Mouse (Mus musculus) lung, embryonic 15.5 days (tissue): Measurements from ENCODE around the gene Pheta1. TPM values are rescaled to one million over a fixed set of nuclear protein-coding genes. Genes with fewer than 3 reads are reported as not detected.

Source experiments
- ATAC-seq: fragments of 200-750 bp; cut with Nextera tagmentation; 2 replicates; pipeline ENCODE4 v1.8.0; 2017; ENCODE audit warnings: moderate number of reproducible peaks, borderline replicate concordance; ENCODE audit not compliant: low FRiP score, low TSS enrichment; ENCODE audit errors: extremely low read depth
- H3K27ac ChIP-seq: fragments of 300-500 bp; sonication (generic); 2 replicates; pipeline ENCODE4 v1.5.1; 2015; ENCODE audit warnings: moderate library complexity, mild to moderate bottlenecking, inconsistent platforms
- H3K27me3 ChIP-seq: fragments of 300-500 bp; sonication (generic); 2 replicates; pipeline ENCODE4 v1.6.1; 2015; ENCODE audit warnings: inconsistent platforms
- H3K36me3 ChIP-seq: fragments of 300-500 bp; sonication (generic); 2 replicates; pipeline ENCODE4 v1.6.1; 2015; ENCODE audit warnings: inconsistent platforms
- H3K4me1 ChIP-seq: fragments of 300-500 bp; sonication (generic); 2 replicates; pipeline ENCODE4 v1.6.1; 2015; ENCODE audit warnings: inconsistent platforms
- H3K4me2 ChIP-seq: fragments of 300-500 bp; sonication (generic); 2 replicates; pipeline ENCODE4 v1.6.1; 2015; ENCODE audit warnings: inconsistent platforms, mild to moderate bottlenecking, moderate library complexity
- H3K4me3 ChIP-seq: fragments of 300-500 bp; sonication (generic); 2 replicates; pipeline ENCODE4 v1.5.1; 2015; ENCODE audit warnings: mild to moderate bottlenecking, inconsistent platforms
- H3K9ac ChIP-seq: fragments of 300-500 bp; sonication (generic); 2 replicates; pipeline ENCODE4 v1.6.1; 2015; ENCODE audit warnings: inconsistent platforms
- H3K9me3 ChIP-seq: fragments of 300-500 bp; sonication (generic); 2 replicates; pipeline ENCODE4 v1.6.1; 2016; ENCODE audit warnings: inconsistent platforms
- WGBS: fragments of 180-500 bp; shearing (Covaris S2); methylation state at CpG from one replicate; pipeline ENCODE4 v1.1.7; 2015; 5-methylcytosine and 5-hydroxymethylcytosine counted together
- polyA plus RNA-seq: library from polyadenylated mRNA; unstranded; fragments of >200 nt; fragmentation: Nextera tagmentation; extraction: Ambion mirVana; gene quantifications from 2 replicates; pipeline ENCODE4 v1.2.1, GENCODE M21; 2015

Gene Pheta1
- polyA plus RNA-seq, 1 experiment from 2014 or later = 27.5 TPM

GRCm38 (mm10) chr5:121836692-121837415 lies 11.9 kb upstream of the Pheta1 start:
- H3K9ac ChIP-seq = peak overlapping the region; percentile 67
- peak overlapping the region; percentile 88 for H3K27ac ChIP-seq
- H3K9me3 ChIP-seq = no peaks in the 10 kb centered on the region
- H3K4me3 ChIP-seq = peak overlapping the region; percentile 87
- ATAC-seq = peak; percentile 85
- H3K4me2 ChIP-seq = peak overlapping the region; percentile 83
- no peaks in the 10 kb centered on the region for H3K36me3 ChIP-seq
- H3K4me1 ChIP-seq = peaks cover 61% of the 10 kb centered on the region
- H3K27me3 ChIP-seq = 0 out of 2 replicates have a peak, but pooled peaks cover 1% of the 10 kb centered on the region
- WGBS = 0% methylated on average over 75 of the region's 77 CpGs

GRCm38 (mm10) chr5:121837441-121838340 lies 11.1 kb upstream of the Pheta1 start, which contains the start of gene Sh2b3:
Sh2b3 (minus strand) TSS chr5:121837646.
- peak within 1 kb of the TSS; percentile 88 for H3K27ac ChIP-seq
- peak within 1 kb of the TSS; percentile 83 for H3K4me2 ChIP-seq
- H3K27me3 ChIP-seq = 0 out of 2 replicates have a peak, but pooled peaks cover 3% of the 10 kb centered on the region
- H3K9ac ChIP-seq = peak within 1 kb of the TSS; percentile 67
- H3K4me3 ChIP-seq = peak within 1 kb of the TSS; percentile 87
- no peaks in the 10 kb centered on the region for H3K9me3 ChIP-seq
- no peaks in the 10 kb centered on the region for H3K36me3 ChIP-seq
- peak; percentile 13; the same call in 1 of the 2 replicates for ATAC-seq
- 2% methylated on average over 35 of the region's 35 CpGs for WGBS
- H3K4me1 ChIP-seq = peaks cover 63% of the 10 kb centered on the region

GRCm38 (mm10) chr5:121838341-121839127 lies 10.2 kb upstream of the Pheta1 start:
- H3K27ac ChIP-seq = peak overlapping the region; percentile 87
- peak overlapping the region; percentile 49 for H3K9ac ChIP-seq
- under 1% methylated on average over 46 of the region's 46 CpGs for WGBS
- no peak for ATAC-seq
- H3K4me3 ChIP-seq = peak overlapping the region; percentile 87
- peaks cover 9% of the 10 kb centered on the region for H3K27me3 ChIP-seq
- peaks cover 62% of the 10 kb centered on the region for H3K4me1 ChIP-seq
- H3K36me3 ChIP-seq = no peaks in the 10 kb centered on the region
- H3K4me2 ChIP-seq = peak overlapping the region; percentile 83
- no peaks in the 10 kb centered on the region for H3K9me3 ChIP-seq

- Histone ChIP-seq H3K4me3 (peak overlapping the region; percentile 87), H3K27ac (peak overlapping the region; percentile 87), H3K9me3 (no peaks in the 10 kb centered on the region), H3K9ac (peak overlapping the region; percentile 49), H3K4me2 (peak overlapping the region; percentile 83), H3K36me3 (no peaks in the 10 kb centered on the region), H3K27me3 (peaks cover 15% of the 10 kb centered on the region), H3K4me1 (peaks cover 59% of the 10 kb centered on the region)
- 26% methylated on average over 7 of the region's 7 CpGs for WGBS
- ATAC-seq = no peak
Measured at GRCm38 (mm10) chr5:121839128-121839473, 9.7 kb upstream of the Pheta1 start.

- Histone ChIP-seq H3K27me3 (peaks cover 20% of the 10 kb centered on the region), H3K4me3 (no peak overlapping the region), H3K27ac (no peak overlapping the region), H3K4me1 (peaks cover 41% of the 10 kb centered on the region), H3K9ac (no peak overlapping the region), H3K36me3 (no peaks in the 10 kb centered on the region), H3K4me2 (no peak overlapping the region), H3K9me3 (no peaks in the 10 kb centered on the region)
- WGBS = 89% methylated on average over 9 of the region's 9 CpGs
- ATAC-seq = no peak
Measured at GRCm38 (mm10) chr5:121841516-121841915, 7.3 kb upstream of the Pheta1 start.

GRCm38 (mm10) chr5:121841973-121842372 lies 6.8 kb upstream of the Pheta1 start:
- peaks cover 20% of the 10 kb centered on the region for H3K27me3 ChIP-seq
- no peak for ATAC-seq
- H3K27ac ChIP-seq = no peak overlapping the region
- peak overlapping the region; percentile 96; the same call in 1 of the 2 replicates for H3K4me2 ChIP-seq
- WGBS = 42% methylated on average over 10 of the region's 10 CpGs
- H3K9me3 ChIP-seq = no peaks in the 10 kb centered on the region
- H3K36me3 ChIP-seq = no peaks in the 10 kb centered on the region
- no peak overlapping the region for H3K9ac ChIP-seq
- H3K4me3 ChIP-seq = no peak overlapping the region
- H3K4me1 ChIP-seq = peaks cover 41% of the 10 kb centered on the region

- Histone ChIP-seq H3K27me3 (peaks cover 20% of the 10 kb centered on the region), H3K4me1 (peaks cover 37% of the 10 kb centered on the region), H3K9me3 (no peaks in the 10 kb centered on the region), H3K9ac (peak overlapping the region; percentile 66), H3K36me3 (no peaks in the 10 kb centered on the region), H3K4me2 (peak overlapping the region; percentile 96), H3K27ac (peak overlapping the region; percentile 61), H3K4me3 (peak overlapping the region; percentile 55)
- WGBS = under 1% methylated on average over 33 of the region's 33 CpGs
- peak; percentile 49 for ATAC-seq
Measured at GRCm38 (mm10) chr5:121842665-121843118, 6.1 kb upstream of the Pheta1 start.

GRCm38 (mm10) chr5:121843138-121843905 lies 5.5 kb upstream of the Pheta1 start:
- Histone ChIP-seq H3K9me3 (no peaks in the 10 kb centered on the region), H3K36me3 (no peaks in the 10 kb centered on the region), H3K9ac (peak overlapping the region; percentile 22; the same call in 1 of the 2 replicates), H3K4me3 (peak overlapping the region; percentile 55), H3K4me1 (peaks cover 37% of the 10 kb centered on the region), H3K4me2 (peak overlapping the region; percentile 96), H3K27ac (peak overlapping the region; percentile 61; the same call in 1 of the 2 replicates), H3K27me3 (peaks cover 20% of the 10 kb centered on the region)
- 12% methylated on average over 17 of the region's 17 CpGs for WGBS
- ATAC-seq = no peak

GRCm38 (mm10) chr5:121845361-121845760 lies 3.4 kb upstream of the Pheta1 start:
- no peak for ATAC-seq
- H3K36me3 ChIP-seq = no peaks in the 10 kb centered on the region
- H3K4me3 ChIP-seq = no peak overlapping the region
- peaks cover 20% of the 10 kb centered on the region for H3K27me3 ChIP-seq
- peaks cover 36% of the 10 kb centered on the region for H3K4me1 ChIP-seq
- no peak overlapping the region for H3K9ac ChIP-seq
- no peak overlapping the region for H3K4me2 ChIP-seq
- 20% methylated on average over 4 of the region's 4 CpGs for WGBS
- no peaks in the 10 kb centered on the region for H3K9me3 ChIP-seq
- no peak overlapping the region for H3K27ac ChIP-seq

- no peaks in the 10 kb centered on the region for H3K9me3 ChIP-seq
- no peak overlapping the region for H3K4me2 ChIP-seq
- H3K36me3 ChIP-seq = no peaks in the 10 kb centered on the region
- no peak for ATAC-seq
- H3K27ac ChIP-seq = no peak overlapping the region
- peaks cover 43% of the 10 kb centered on the region for H3K4me1 ChIP-seq
- WGBS = 71% methylated on average over 11 of the region's 11 CpGs
- H3K9ac ChIP-seq = no peak overlapping the region
- H3K27me3 ChIP-seq = peaks cover 20% of the 10 kb centered on the region
- no peak overlapping the region for H3K4me3 ChIP-seq
Measured at GRCm38 (mm10) chr5:121846322-121846721, 2.5 kb upstream of the Pheta1 start.
